Mouse (Mus musculus) midbrain, embryonic 15.5 days (tissue): ENCODE measurements around the gene Wnt1. TPM values are rescaled to one million over a fixed set of nuclear protein-coding genes. Genes with fewer than 3 reads are reported as not detected.

Experiments used
- ATAC-seq: fragments of 200-750 bp; cut with Nextera tagmentation; replicated peaks from 2 replicates; pipeline ENCODE4 v1.8.0; 2017; ENCODE audit warnings: moderate TSS enrichment
- H3K27ac ChIP-seq: fragments of 300-500 bp; sonication (generic); 2 replicates; pipeline ENCODE4 v1.5.1; 2015; ENCODE audit warnings: mild to moderate bottlenecking, inconsistent platforms
- H3K27me3 ChIP-seq: fragments of 300-500 bp; sonication (generic); replicated peaks from 2 replicates; pipeline ENCODE4 v1.6.1; 2015; ENCODE audit warnings: inconsistent platforms
- H3K36me3 ChIP-seq: fragments of 300-500 bp; sonication (generic); replicated peaks from 2 replicates; pipeline ENCODE4 v1.6.1; 2015; ENCODE audit warnings: inconsistent platforms
- H3K4me1 ChIP-seq: fragments of 300-500 bp; sonication (generic); 2 replicates; pipeline ENCODE4 v1.6.1; 2015; ENCODE audit warnings: inconsistent platforms
- H3K4me2 ChIP-seq: fragments of 300-500 bp; sonication (generic); 2 replicates; pipeline ENCODE4 v1.6.1; 2015; ENCODE audit warnings: inconsistent platforms, mild to moderate bottlenecking, moderate library complexity
- H3K4me3 ChIP-seq: fragments of 300-500 bp; sonication (generic); 2 replicates; pipeline ENCODE4 v1.5.1; 2015; ENCODE audit warnings: mild to moderate bottlenecking, inconsistent platforms
- H3K9ac ChIP-seq: fragments of 300-500 bp; sonication (generic); 2 replicates; pipeline ENCODE4 v1.6.1; 2015; ENCODE audit warnings: mild to moderate bottlenecking, inconsistent platforms
- H3K9me3 ChIP-seq: fragments of 300-500 bp; sonication (generic); 2 replicates; pipeline ENCODE4 v1.6.1; 2016; ENCODE audit warnings: inconsistent platforms
- WGBS: fragments of 180-500 bp; shearing (Covaris S2); methylation state at CpG from one replicate; pipeline ENCODE4 v1.1.7; 2015; ENCODE audit warnings: mixed read lengths; 5-methylcytosine and 5-hydroxymethylcytosine counted together
- polyA plus RNA-seq: library from polyadenylated mRNA; unstranded; fragments of >200 nt; fragmentation: Nextera tagmentation; extraction: Ambion mirVana; gene quantifications from 2 replicates; pipeline ENCODE4 v1.2.1, GENCODE M21; 2015

The Wnt1 gene
- polyA plus RNA-seq, 1 experiment from 2014 or later, result 2.9 TPM

- ATAC-seq, result no peak
- no peak overlapping the region for H3K4me2 ChIP-seq
- no peak overlapping the region for H3K9ac ChIP-seq
- peaks cover 21% of the 10 kb centered on the region for H3K4me1 ChIP-seq
- H3K27ac ChIP-seq, result no peak overlapping the region
- H3K27me3 ChIP-seq, result peaks cover 40% of the 10 kb centered on the region
- H3K4me3 ChIP-seq, result no peak overlapping the region
- no peaks in the 10 kb centered on the region for H3K9me3 ChIP-seq
- WGBS, result 76% methylated on average over 4 of the region's 4 CpGs
- no peaks in the 10 kb centered on the region for H3K36me3 ChIP-seq
Observed at GRCm38 (mm10) chr15:98765929-98766328, 23.7 kb upstream of the Wnt1 start.

- Histone ChIP-seq H3K4me2 (no peak overlapping the region), H3K27me3 (peaks cover 63% of the 10 kb centered on the region), H3K4me1 (peaks cover 20% of the 10 kb centered on the region), H3K36me3 (no peaks in the 10 kb centered on the region), H3K4me3 (no peak overlapping the region), H3K9ac (no peak overlapping the region), H3K9me3 (no peaks in the 10 kb centered on the region), H3K27ac (no peak overlapping the region)
- no peak for ATAC-seq
- WGBS, result 15% methylated on average over 5 of the region's 5 CpGs
Observed at GRCm38 (mm10) chr15:98768259-98768658, 21.4 kb upstream of the Wnt1 start.

DNA sequence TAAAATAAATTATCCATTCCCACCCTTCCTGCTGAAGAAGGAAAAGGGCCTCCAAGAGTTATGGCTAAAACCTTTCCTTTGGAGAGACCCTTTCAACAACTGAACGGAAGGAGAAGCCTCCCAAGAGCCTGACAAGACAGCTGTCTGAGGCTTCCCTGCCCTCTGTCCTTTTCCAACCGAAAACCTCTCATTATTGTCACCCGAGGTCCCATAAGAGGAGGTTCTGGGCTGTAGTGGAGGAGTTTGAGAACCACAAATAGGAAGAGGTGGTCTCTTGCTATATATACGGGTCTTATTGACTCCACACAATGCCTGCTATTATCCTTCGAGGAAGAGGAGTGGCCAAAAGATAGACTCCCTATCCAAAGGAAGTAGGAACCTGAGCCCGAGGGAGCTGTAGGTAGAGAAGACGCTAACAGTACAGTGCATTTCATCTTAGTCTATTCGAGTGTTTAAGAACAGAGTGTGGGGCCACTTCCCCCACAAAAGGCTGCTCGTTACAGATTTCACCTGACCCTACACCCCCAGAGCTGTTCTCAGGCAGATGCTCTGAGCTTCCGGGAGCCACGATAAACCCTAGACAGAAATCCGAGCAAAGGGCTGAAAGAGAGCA, 17.7 kb upstream of the Wnt1 start:
- 7% methylated on average over 12 of the region's 12 CpGs for WGBS
- Histone ChIP-seq H3K9ac (0 out of 2 replicates have a peak overlapping the region, but pooled peaks have one; percentile 21), H3K4me2 (peak overlapping the region; percentile 43; the same call in 1 of the 2 replicates), H3K4me3 (peak overlapping the region; percentile 25), H3K4me1 (peaks cover 20% of the 10 kb centered on the region), H3K27ac (no peak overlapping the region), H3K9me3 (no peaks in the 10 kb centered on the region), H3K27me3 (peaks cover 87% of the 10 kb centered on the region), H3K36me3 (no peaks in the 10 kb centered on the region)
- no peak for ATAC-seq

- no peaks in the 10 kb centered on the region for H3K36me3 ChIP-seq
- no peak for ATAC-seq
- H3K9ac ChIP-seq, result 0 out of 2 replicates have a peak overlapping the region, but pooled peaks have one; percentile 21
- no peak overlapping the region for H3K27ac ChIP-seq
- H3K4me3 ChIP-seq, result peak overlapping the region; percentile 25
- peaks cover 95% of the 10 kb centered on the region for H3K27me3 ChIP-seq
- H3K4me1 ChIP-seq, result peaks cover 27% of the 10 kb centered on the region
- 4% methylated on average over 36 of the region's 36 CpGs for WGBS
- H3K9me3 ChIP-seq, result no peaks in the 10 kb centered on the region
- H3K4me2 ChIP-seq, result peak overlapping the region; percentile 43
Observed at GRCm38 (mm10) chr15:98772511-98773211, 17.0 kb upstream of the Wnt1 start.

- ATAC-seq, result no peak
- H3K9ac ChIP-seq, result no peak overlapping the region
- peaks cover 96% of the 10 kb centered on the region for H3K27me3 ChIP-seq
- WGBS, result 14% methylated on average over 15 of the region's 15 CpGs
- no peak overlapping the region for H3K27ac ChIP-seq
- no peaks in the 10 kb centered on the region for H3K36me3 ChIP-seq
- H3K9me3 ChIP-seq, result no peaks in the 10 kb centered on the region
- no peak overlapping the region for H3K4me3 ChIP-seq
- H3K4me2 ChIP-seq, result no peak overlapping the region
- peaks cover 36% of the 10 kb centered on the region for H3K4me1 ChIP-seq
Observed at GRCm38 (mm10) chr15:98774096-98774495, 15.6 kb upstream of the Wnt1 start.

DNA sequence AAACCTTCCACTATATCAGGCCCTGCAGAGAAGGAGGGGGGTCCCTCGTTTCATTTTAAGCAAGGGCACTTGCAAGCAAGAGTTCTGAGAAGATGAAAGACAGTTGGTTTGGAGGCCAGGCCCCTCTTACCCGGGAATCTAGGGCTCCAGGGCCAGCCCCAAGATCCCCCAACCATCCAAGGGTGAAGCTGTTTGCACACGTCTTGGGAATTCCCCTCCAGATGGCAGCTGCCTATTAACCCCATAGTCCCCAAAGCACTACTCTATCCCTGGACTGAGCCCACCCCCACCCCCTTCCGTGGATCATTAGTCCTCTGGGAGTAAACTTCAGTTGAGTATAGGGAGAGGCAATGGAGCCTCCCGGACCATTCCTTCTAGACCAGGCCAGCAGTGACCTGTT, 14.1 kb upstream of the Wnt1 start:
- Histone ChIP-seq H3K9me3 (no peaks in the 10 kb centered on the region), H3K36me3 (no peaks in the 10 kb centered on the region), H3K4me1 (peaks cover 36% of the 10 kb centered on the region), H3K9ac (no peak overlapping the region), H3K27ac (no peak overlapping the region), H3K4me3 (no peak overlapping the region), H3K4me2 (no peak overlapping the region), H3K27me3 (peaks cover 97% of the 10 kb centered on the region)
- WGBS, result 4% methylated on average over 5 of the region's 5 CpGs
- ATAC-seq, result no peak

GRCm38 (mm10) chr15:98776280-98777004, 13.2 kb upstream of the Wnt1 start:
- Histone ChIP-seq H3K9ac (no peak overlapping the region), H3K4me2 (peak overlapping the region; percentile 31), H3K36me3 (no peaks in the 10 kb centered on the region), H3K4me1 (peaks cover 36% of the 10 kb centered on the region), H3K9me3 (no peaks in the 10 kb centered on the region), H3K4me3 (peak overlapping the region; percentile 19), H3K27me3 (peaks cover 99% of the 10 kb centered on the region), H3K27ac (no peak overlapping the region)
- WGBS, result under 1% methylated on average over 60 of the region's 62 CpGs
- 0 out of 2 replicates have a peak, but pooled peaks have one; percentile 56 for ATAC-seq

GRCm38 (mm10) chr15:98777005-98777616, 12.5 kb upstream of the Wnt1 start:
- Histone ChIP-seq H3K27me3 (peaks cover 99% of the 10 kb centered on the region), H3K27ac (no peak overlapping the region), H3K4me1 (peaks cover 35% of the 10 kb centered on the region), H3K36me3 (no peaks in the 10 kb centered on the region), H3K4me2 (no peak overlapping the region; the same call in 1 of the 2 replicates), H3K9ac (no peak overlapping the region), H3K9me3 (no peaks in the 10 kb centered on the region), H3K4me3 (0 out of 2 replicates have a peak overlapping the region, but pooled peaks have one; percentile 24)
- 2% methylated on average over 19 of the region's 19 CpGs for WGBS
- ATAC-seq, result no peak

DNA sequence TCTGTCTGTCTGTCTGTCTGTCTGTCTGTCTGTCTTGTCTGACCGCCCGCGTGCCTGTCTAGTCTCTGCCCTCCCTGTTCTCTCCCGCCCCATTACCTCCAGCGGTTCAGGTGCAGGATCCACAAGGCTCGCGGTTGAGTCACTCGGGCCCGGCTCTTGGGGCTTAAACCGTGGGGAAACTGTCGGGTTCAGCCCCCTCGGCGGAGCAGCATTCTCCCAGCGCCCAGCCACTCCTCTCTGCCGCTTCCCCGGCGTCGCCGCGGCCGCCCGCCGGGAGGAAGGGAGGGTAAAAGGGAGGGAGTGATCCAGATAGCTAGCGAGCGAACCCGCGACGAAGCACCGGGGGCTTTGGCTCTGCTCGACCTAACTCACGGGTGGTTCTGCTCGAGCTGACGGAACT, 11.9 kb upstream of the Wnt1 start, which contains the start of gene Wnt10b:
TSS of gene Wnt10b (minus strand) at position 389 of the 400 bp plus-strand sequence.
- Histone ChIP-seq H3K9me3 (no peaks in the 10 kb centered on the region), H3K27me3 (peaks cover 98% of the 10 kb centered on the region), H3K4me3 (peak within 1 kb of the TSS; percentile 24), H3K9ac (no peak within 1 kb of the TSS), H3K36me3 (no peaks in the 10 kb centered on the region), H3K27ac (no peak within 1 kb of the TSS), H3K4me2 (peak within 1 kb of the TSS; percentile 49), H3K4me1 (peaks cover 28% of the 10 kb centered on the region)
- no peak for ATAC-seq
- WGBS, result under 1% methylated on average over 25 of the region's 33 CpGs

DNA sequence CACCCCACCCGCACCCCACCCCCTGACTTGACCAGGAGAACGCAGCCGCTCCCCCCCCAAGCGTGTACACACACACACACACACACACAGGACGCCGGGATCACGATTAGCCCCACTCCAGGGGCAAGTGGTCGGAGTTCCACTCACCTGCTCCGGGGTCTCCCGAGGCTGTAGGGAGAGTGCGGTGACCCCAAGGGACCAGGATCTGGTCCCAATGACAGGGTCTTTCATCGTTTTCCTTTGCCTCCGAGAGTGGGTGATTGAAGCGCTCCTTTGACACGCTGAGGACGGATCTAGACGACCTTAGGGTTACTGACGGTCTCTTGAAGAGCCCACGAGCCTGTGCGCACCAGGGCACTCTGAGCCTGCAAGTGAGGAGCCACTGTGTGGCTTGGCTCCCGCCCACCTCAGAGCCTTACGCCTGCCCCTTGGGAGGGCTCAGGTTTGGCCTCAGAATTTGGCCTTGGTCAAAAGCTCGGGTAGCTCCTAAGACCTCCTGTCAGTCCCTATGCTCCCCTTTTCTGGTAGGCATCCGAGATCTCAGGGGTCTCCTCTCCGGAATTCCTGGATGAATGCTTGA, 11.4 kb upstream of the Wnt1 start:
- H3K36me3 ChIP-seq, result no peaks in the 10 kb centered on the region
- H3K27ac ChIP-seq, result no peak overlapping the region
- no peak for ATAC-seq
- 1% methylated on average over 25 of the region's 25 CpGs for WGBS
- H3K4me3 ChIP-seq, result peak overlapping the region; percentile 24
- H3K27me3 ChIP-seq, result peaks cover 95% of the 10 kb centered on the region
- H3K4me1 ChIP-seq, result peaks cover 26% of the 10 kb centered on the region
- H3K4me2 ChIP-seq, result peak overlapping the region; percentile 49
- no peak overlapping the region for H3K9ac ChIP-seq
- H3K9me3 ChIP-seq, result no peaks in the 10 kb centered on the region

DNA sequence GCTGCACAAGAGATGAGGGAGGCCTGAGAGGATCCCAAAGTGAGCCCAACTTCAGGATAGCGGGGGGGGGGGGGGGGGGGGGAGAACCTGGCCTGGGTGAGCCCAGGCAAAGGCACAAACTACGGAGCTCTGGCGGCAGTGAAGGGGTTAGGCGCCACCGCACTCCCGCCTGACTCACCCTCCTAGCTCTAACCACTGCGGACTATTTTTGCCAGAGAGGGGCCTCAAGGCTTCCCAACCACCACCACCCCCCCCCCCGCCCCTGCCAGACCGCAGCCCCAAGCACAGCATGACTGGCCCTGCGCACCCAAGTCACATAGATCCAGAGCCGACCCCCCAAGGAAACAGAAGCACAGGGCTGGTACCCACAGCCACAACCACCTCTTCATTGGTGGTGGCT, 10.9 kb upstream of the Wnt1 start:
- ATAC-seq, result no peak
- no peak overlapping the region for H3K4me2 ChIP-seq
- 4% methylated on average over 6 of the region's 11 CpGs for WGBS
- no peak overlapping the region for H3K9ac ChIP-seq
- H3K27ac ChIP-seq, result no peak overlapping the region
- no peaks in the 10 kb centered on the region for H3K36me3 ChIP-seq
- peaks cover 26% of the 10 kb centered on the region for H3K4me1 ChIP-seq
- H3K9me3 ChIP-seq, result no peaks in the 10 kb centered on the region
- H3K4me3 ChIP-seq, result no peak overlapping the region
- H3K27me3 ChIP-seq, result peaks cover 89% of the 10 kb centered on the region

DNA sequence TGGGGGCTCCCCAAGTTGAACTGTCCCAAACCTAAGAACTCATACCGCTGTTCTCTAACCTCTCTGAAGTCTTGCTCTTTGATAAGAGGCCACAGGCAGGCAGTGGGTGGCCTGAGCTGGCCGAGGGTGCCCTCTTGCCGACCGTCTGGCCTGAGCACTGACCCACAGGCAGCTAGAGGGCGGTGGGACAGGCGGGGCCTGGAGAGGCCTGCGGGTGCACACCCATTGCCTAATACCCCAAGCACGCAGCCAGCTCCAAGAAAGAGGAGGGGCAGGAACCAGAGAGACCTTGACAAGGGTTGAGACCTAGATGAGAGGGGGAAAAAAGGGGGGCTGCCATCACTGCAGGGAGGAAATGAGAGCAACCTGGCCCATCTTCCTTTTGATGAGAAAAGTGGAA, 9.6 kb upstream of the Wnt1 start:
- Histone ChIP-seq H3K27me3 (peaks cover 78% of the 10 kb centered on the region), H3K9ac (no peak overlapping the region), H3K4me1 (peaks cover 26% of the 10 kb centered on the region), H3K9me3 (no peaks in the 10 kb centered on the region), H3K4me3 (no peak overlapping the region), H3K27ac (no peak overlapping the region), H3K4me2 (no peak overlapping the region), H3K36me3 (no peaks in the 10 kb centered on the region)
- ATAC-seq, result no peak
- 6% methylated on average over 8 of the region's 8 CpGs for WGBS
